Mouse (Mus musculus): ENCODE data around the gene Ptprm. TPM values are rescaled to one million over a fixed set of nuclear protein-coding genes. Genes with fewer than 3 reads are reported as not detected.
A peak's percentile ranks its signal among the peaks of the same experiment; 100 is the strongest.

Gene Ptprm
- total RNA-seq, 2 experiments from 2014 or later: 27.3 to 31.9 TPM

GRCm38 (mm10) chr17:66783601-66784000, 570.7 kb downstream of the Ptprm start:
- DNase-seq (ENCODE audit: low spot score in 2 of 2): no peak

- DNase-seq (ENCODE audit: low spot score in 2 of 2): no peak
Measured at GRCm38 (mm10) chr17:66783075-66783492, 571.2 kb downstream of the Ptprm start.

- DNase-seq (ENCODE audit: low spot score in 2 of 2): no peak
Measured at GRCm38 (mm10) chr17:66781910-66782309, 572.3 kb downstream of the Ptprm start.

GRCm38 (mm10) chr17:66779026-66779425, 575.2 kb downstream of the Ptprm start:
- DNase-seq (ENCODE audit: low spot score in 2 of 2): no peak

- no peak for DNase-seq (ENCODE audit: low spot score in 2 of 2)
Measured at GRCm38 (mm10) chr17:66769365-66770363, 584.6 kb downstream of the Ptprm start.

GRCm38 (mm10) chr17:66768689-66769275, 585.5 kb downstream of the Ptprm start:
- no peak for DNase-seq (ENCODE audit: low spot score in 2 of 2)

- DNase-seq (ENCODE audit: low spot score in 2 of 2): no peak
Measured at GRCm38 (mm10) chr17:66766166-66766565, 588.1 kb downstream of the Ptprm start.

- DNase-seq (ENCODE audit: low spot score in 2 of 2): no peak
Measured at GRCm38 (mm10) chr17:66764435-66764834, 589.8 kb downstream of the Ptprm start.

GRCm38 (mm10) chr17:66762716-66763115, 591.5 kb downstream of the Ptprm start:
- DNase-seq (ENCODE audit: low spot score in 2 of 2): no peak

GRCm38 (mm10) chr17:66761326-66762296, 592.6 kb downstream of the Ptprm start:
- DNase-seq (ENCODE audit: low spot score in 2 of 2): peak; percentile 47

GRCm38 (mm10) chr17:66757025-66757511, 597.2 kb downstream of the Ptprm start:
- DNase-seq (ENCODE audit: low spot score in 2 of 2): peak in 1 of 2 experiments; percentile 24

GRCm38 (mm10) chr17:66756500-66756899, 597.8 kb downstream of the Ptprm start:
- no peak for DNase-seq (ENCODE audit: low spot score in 2 of 2)

GRCm38 (mm10) chr17:66755191-66755654, 599.0 kb downstream of the Ptprm start:
- DNase-seq (ENCODE audit: low spot score in 2 of 2): peak; percentile 59 to 71

GRCm38 (mm10) chr17:66754208-66754865, 599.9 kb downstream of the Ptprm start:
- no peak for DNase-seq (ENCODE audit: low spot score in 2 of 2)

GRCm38 (mm10) chr17:66751746-66752145, 602.5 kb downstream of the Ptprm start:
- no peak for DNase-seq (ENCODE audit: low spot score in 2 of 2)

GRCm38 (mm10) chr17:66750481-66751206, 603.6 kb downstream of the Ptprm start:
- DNase-seq (ENCODE audit: low spot score in 2 of 2): no peak

- no peak for DNase-seq (ENCODE audit: low spot score in 2 of 2)
Measured at GRCm38 (mm10) chr17:66749976-66750375, 604.3 kb downstream of the Ptprm start.

- no peak for DNase-seq (ENCODE audit: low spot score in 2 of 2)
Measured at GRCm38 (mm10) chr17:66746506-66746905, 607.8 kb downstream of the Ptprm start.

- no peak for DNase-seq (ENCODE audit: low spot score in 2 of 2)
Measured at GRCm38 (mm10) chr17:66743321-66743720, 610.9 kb downstream of the Ptprm start.
